Mouse (Mus musculus) MEL (cell line): ENCODE measurements around the gene Larp4b. TPM values are rescaled to one million over a fixed set of nuclear protein-coding genes. Genes with fewer than 3 reads are reported as not detected.
A peak's percentile ranks its signal among the peaks of the same experiment; 100 is the strongest.

Experiments
- DNase-seq: peaks from one replicate; pipeline ENCODE4 v3.0.0; 2011; ENCODE audit warnings: low read depth, low spot score
- H3K27ac ChIP-seq: 2 replicates; pipeline ENCODE4 v1.5.1; 2012; ENCODE audit warnings: low read depth, mild to moderate bottlenecking, control low read depth, low read length, moderate library complexity; ENCODE audit not compliant: control insufficient read depth
- H3K27me3 ChIP-seq, 2 experiments: fragments of 150-350 bp in 1 of 2; sonication (generic) in 1 of 2; 2 replicates each; pipeline ENCODE4 v1.6.1; 2012; ENCODE audit warnings: low read length in 2 of 2, mild to moderate bottlenecking in 2 of 2, improper control_type of control experiment in 1 of 2, moderate library complexity in 1 of 2; ENCODE audit not compliant: insufficient read depth in 2 of 2, control insufficient read depth in 1 of 2
- H3K36me3 ChIP-seq, 2 experiments: 2 replicates each; pipeline ENCODE4 v1.6.1; 2012 to 2014; ENCODE audit warnings: low read length in 2 of 2, improper control_type of control experiment in 1 of 2, inconsistent platforms in 1 of 2, mild to moderate bottlenecking in 1 of 2; ENCODE audit not compliant: insufficient read depth in 2 of 2, control insufficient read depth in 1 of 2
- H3K4me1 ChIP-seq, 2 experiments: fragments of 150-350 bp in 1 of 2; sonication (generic) in 1 of 2; 2 replicates each; pipeline ENCODE4 v1.6.1; 2012; ENCODE audit warnings: low read length in 2 of 2, improper control_type of control experiment in 1 of 2, mild to moderate bottlenecking in 1 of 2; ENCODE audit not compliant: insufficient read depth in 2 of 2, control insufficient read depth in 1 of 2
- H3K4me3 ChIP-seq, 2 experiments: fragments of 150-350 bp in 1 of 2; sonication (generic) in 1 of 2; 2 replicates each; pipeline ENCODE4 v1.5.1; 2012; ENCODE audit warnings: low read depth in 2 of 2, low read length in 2 of 2, mild to moderate bottlenecking in 2 of 2, moderate library complexity in 2 of 2, control low read depth in 1 of 2, improper control_type of control experiment in 1 of 2; ENCODE audit not compliant: control insufficient read depth in 1 of 2, insufficient read depth in 1 of 2
- H3K79me2 ChIP-seq: 2 replicates; pipeline ENCODE4 v1.6.1; 2012; ENCODE audit warnings: mild to moderate bottlenecking, low read length, moderate library complexity; ENCODE audit not compliant: control insufficient read depth, poor library complexity, insufficient read depth
- H3K9ac ChIP-seq: 2 replicates; pipeline ENCODE4 v1.6.1; 2012; ENCODE audit warnings: low read depth, mild to moderate bottlenecking, control low read depth, low read length, moderate library complexity; ENCODE audit not compliant: control insufficient read depth, poor library complexity, severe bottlenecking
- H3K9me3 ChIP-seq: fragments of 150-350 bp; sonication (generic); replicated peaks from 2 replicates; pipeline ENCODE4 v1.6.1; 2012; ENCODE audit warnings: mild to moderate bottlenecking, low read length, improper control_type of control experiment, moderate library complexity; ENCODE audit not compliant: insufficient read depth
- BHLHE40 ChIP-seq: IDR thresholded peaks from 2 replicates; pipeline ENCODE4 v1.6.1; 2012; ENCODE audit warnings: low read depth, mild to moderate bottlenecking, inconsistent platforms, low read length, improper control_type of control experiment, borderline replicate concordance
- CHD1 ChIP-seq: IDR thresholded peaks from 2 replicates; pipeline ENCODE4 v1.6.1; 2012; ENCODE audit warnings: low read depth, mild to moderate bottlenecking, inconsistent platforms, low read length, improper control_type of control experiment
- E2F4 ChIP-seq: IDR thresholded peaks from 2 replicates; pipeline ENCODE4 v1.6.1; 2011; ENCODE audit warnings: low read depth, low read length, improper control_type of control experiment, borderline replicate concordance
- EP300 ChIP-seq, 2 experiments: IDR thresholded peaks; 2 replicates each; pipeline ENCODE4 v1.6.1; 2011; ENCODE audit warnings: improper control_type of control experiment in 2 of 2, low read length in 2 of 2, low read depth in 1 of 2, mild to moderate bottlenecking in 1 of 2
- GABPA ChIP-seq: IDR thresholded peaks from 2 replicates; pipeline ENCODE4 v1.6.1; 2012; ENCODE audit warnings: low read depth, mild to moderate bottlenecking, inconsistent platforms, low read length, improper control_type of control experiment, moderate library complexity
- GATA1 ChIP-seq: IDR thresholded peaks from 2 replicates; pipeline ENCODE4 v1.6.1; 2011; ENCODE audit warnings: low read depth, low read length, improper control_type of control experiment
- HCFC1 ChIP-seq: IDR thresholded peaks from 2 replicates; pipeline ENCODE4 v1.6.1; 2012; ENCODE audit warnings: low read depth, mild to moderate bottlenecking, inconsistent platforms, low read length, improper control_type of control experiment, moderate library complexity
- KAT2A ChIP-seq: conservative IDR thresholded peaks from 2 replicates; pipeline ENCODE4 v1.6.1; 2012; ENCODE audit warnings: low read depth, low read length, improper control_type of control experiment, inconsistent platforms
- MAFK ChIP-seq: IDR thresholded peaks from 2 replicates; pipeline ENCODE4 v1.6.1; 2011; ENCODE audit warnings: low read depth, mild to moderate bottlenecking, low read length, improper control_type of control experiment, borderline replicate concordance
- MYB ChIP-seq: IDR thresholded peaks from 2 replicates; pipeline ENCODE4 v1.6.1; 2011; ENCODE audit warnings: mild to moderate bottlenecking, low read depth, low read length, improper control_type of control experiment
- NRF1 ChIP-seq: IDR thresholded peaks from 2 replicates; pipeline ENCODE4 v1.6.1; 2014; ENCODE audit warnings: low read depth, mild to moderate bottlenecking, inconsistent platforms, low read length, improper control_type of control experiment, moderate library complexity; ENCODE audit not compliant: poor library complexity, insufficient read depth, severe bottlenecking
- POLR2AphosphoS2 ChIP-seq: IDR thresholded peaks from 2 replicates; pipeline ENCODE4 v1.6.1; 2011; ENCODE audit warnings: low read length, improper control_type of control experiment
- RCOR1 ChIP-seq: IDR thresholded peaks from 2 replicates; pipeline ENCODE4 v1.6.1; 2012; ENCODE audit warnings: low read depth, mild to moderate bottlenecking, inconsistent platforms, low read length, improper control_type of control experiment
- SIN3A ChIP-seq: IDR thresholded peaks from 2 replicates; pipeline ENCODE4 v1.6.1; 2012; ENCODE audit warnings: low read length, improper control_type of control experiment, inconsistent platforms
- SMC3 ChIP-seq: IDR thresholded peaks from 2 replicates; pipeline ENCODE4 v1.6.1; 2011; ENCODE audit warnings: low read depth, low read length, improper control_type of control experiment
- TAL1 ChIP-seq: IDR thresholded peaks from 2 replicates; pipeline ENCODE4 v1.6.1; 2012; ENCODE audit warnings: mild to moderate bottlenecking, inconsistent platforms, low read length, moderate library complexity, mixed read lengths
- TCF12 ChIP-seq: IDR thresholded peaks from 2 replicates; pipeline ENCODE4 v1.6.1; 2014; ENCODE audit warnings: low read depth, mild to moderate bottlenecking, inconsistent platforms, low read length, improper control_type of control experiment, moderate library complexity
- ZC3H11A ChIP-seq: IDR thresholded peaks from 2 replicates; pipeline ENCODE4 v1.6.1; 2012; ENCODE audit warnings: low read depth, mild to moderate bottlenecking, inconsistent platforms, low read length, improper control_type of control experiment
- polyA plus RNA-seq, 2 experiments: library from polyadenylated mRNA; stranded (reverse) in 1 of 2; unstranded in 1 of 2; fragments of >175 nt in 1 of 2; fragments of >200 nt in 1 of 2; gene quantifications; 2 replicates each; pipeline versions ENCODE4 v1.2.1 to v1.2.4; 2012; ENCODE audit warnings: low replicate concordance in 2 of 2, low read depth in 1 of 2; ENCODE audit not compliant: insufficient read length in 2 of 2, insufficient read depth in 1 of 2, missing spikeins in 1 of 2
- total RNA-seq: library from RNA; depleted of rRNA; stranded (reverse); fragments of 300-350 nt; gene quantifications from 2 replicates; pipeline ENCODE4 v1.2.3, GENCODE M21; 2012

Larp4b gene
- total and polyA plus RNA-seq, 3 experiments = 57.7 to 340 (median 67.0) TPM

DNA sequence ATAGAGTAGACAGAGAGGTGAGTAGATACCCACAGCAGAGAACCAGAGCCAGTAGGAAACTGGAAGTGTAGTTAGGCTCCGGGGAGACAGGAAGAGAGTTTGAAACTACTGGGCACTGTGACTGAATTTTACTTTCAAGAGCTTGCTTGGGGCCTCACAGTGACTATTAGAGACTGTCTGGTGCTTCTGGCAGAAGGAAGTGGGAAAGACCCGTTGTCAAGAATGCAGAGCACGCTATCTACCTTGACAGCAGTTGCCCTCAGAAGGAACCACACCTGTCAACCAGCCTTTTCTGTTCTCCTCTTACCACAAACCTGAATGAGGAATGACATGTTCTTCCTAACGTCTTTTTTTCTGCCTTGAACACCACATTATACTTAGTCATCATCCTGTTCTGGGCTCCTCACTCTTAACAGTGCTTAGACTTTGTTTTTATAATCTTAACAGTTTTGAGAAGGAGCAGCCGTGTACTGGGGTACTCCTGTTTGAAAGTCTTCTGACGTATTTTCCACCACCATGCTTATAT is 45.8 kb downstream of the Larp4b start:
- no peak overlapping the region for H3K4me3 ChIP-seq
- no peaks in the 10 kb centered on the region for H3K9me3 ChIP-seq
- H3K27ac ChIP-seq = no peak overlapping the region
- peak; percentile 19 for DNase-seq
- TF ChIP-seq ZC3H11A (no peak), CHD1 (no peak)
- peaks cover 2% of the 10 kb centered on the region; the same call in 1 of the 2 replicates for H3K79me2 ChIP-seq
- peaks cover 0 to 32% of the 10 kb centered on the region in 2 experiments; a peak in 3 of 4 replicates for H3K36me3 ChIP-seq
- no peaks in the 10 kb centered on the region for H3K4me1 ChIP-seq
- no peaks in the 10 kb centered on the region for H3K27me3 ChIP-seq
- H3K9ac ChIP-seq = no peak overlapping the region

- no peak overlapping the region for H3K4me3 ChIP-seq
- H3K4me1 ChIP-seq = no peaks in the 10 kb centered on the region
- no peaks in the 10 kb centered on the region for H3K9me3 ChIP-seq
- no peak overlapping the region for H3K27ac ChIP-seq
- H3K36me3 ChIP-seq = peaks cover 0 to 36% of the 10 kb centered on the region in 2 experiments; a peak in 3 of 4 replicates
- H3K27me3 ChIP-seq = no peaks in the 10 kb centered on the region
- DNase-seq = peak; percentile 36
- TF ChIP-seq KAT2A = no peak
- TF ChIP-seq SMC3 = no peak
- no peak for TF ChIP-seq CHD1
- no peak for TF ChIP-seq TCF12
- no peak for TF ChIP-seq SIN3A
- no peak for TF ChIP-seq MAFK
- no peak for TF ChIP-seq HCFC1
- no peak for TF ChIP-seq E2F4
- TF ChIP-seq NRF1 = no peak
- TF ChIP-seq TAL1 = no peak
- TF ChIP-seq BHLHE40 = no peak
- no peak overlapping the region for H3K9ac ChIP-seq
- H3K79me2 ChIP-seq = peaks cover 2% of the 10 kb centered on the region; the same call in 1 of the 2 replicates
Observed at GRCm38 (mm10) chr13:9140204-9140603, 46.5 kb downstream of the Larp4b start.

DNA sequence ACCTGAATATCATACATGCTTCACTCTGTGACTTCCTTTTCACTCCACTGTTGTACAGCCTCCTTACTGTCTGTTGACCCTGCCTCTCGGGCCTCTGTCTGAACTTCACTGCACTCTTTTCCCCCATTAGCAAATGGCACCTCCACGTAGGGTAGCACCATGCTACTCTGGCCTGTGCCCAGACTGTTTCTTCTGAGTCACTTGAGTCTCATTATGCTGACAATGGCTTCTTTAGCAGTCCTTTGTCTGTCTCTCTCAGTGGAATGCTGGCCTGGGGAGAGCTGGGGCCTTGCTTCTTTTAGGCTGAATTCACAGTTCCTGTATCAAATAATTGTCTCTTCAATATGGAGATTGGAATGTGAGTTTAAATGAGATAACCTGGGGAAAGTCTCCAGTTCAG is 48.7 kb downstream of the Larp4b start:
- Histone ChIP-seq H3K27me3 (no peaks in the 10 kb centered on the region), H3K36me3 (peaks cover 0 to 40% of the 10 kb centered on the region in 2 experiments; a peak in 3 of 4 replicates), H3K9me3 (no peaks in the 10 kb centered on the region), H3K9ac (no peak overlapping the region), H3K79me2 (no peaks in the 10 kb centered on the region; the same call in 1 of the 2 replicates), H3K4me3 (no peak overlapping the region)
- no peak for DNase-seq
- TF ChIP-seq GATA1 (no peak), GABPA (no peak), E2F4 (no peak), POLR2AphosphoS2 (no peak), RCOR1 (no peak), SMC3 (no peak), EP300 (IDR thresholded peaks at IDR 0.05; ENCODE audit: low read depth in 1 of 2, low read length in 2 of 2) (no peak), MYB (no peak)
- TF ChIP-seq, all 39 proteins: peak for 0
- Histone ChIP-seq H3K4me1 (no peaks in the 10 kb centered on the region), H3K27ac (no peak overlapping the region)
